Comparison of ENCODE assay signal across 8 mouse cellular contexts in the genomic region with DNA sequence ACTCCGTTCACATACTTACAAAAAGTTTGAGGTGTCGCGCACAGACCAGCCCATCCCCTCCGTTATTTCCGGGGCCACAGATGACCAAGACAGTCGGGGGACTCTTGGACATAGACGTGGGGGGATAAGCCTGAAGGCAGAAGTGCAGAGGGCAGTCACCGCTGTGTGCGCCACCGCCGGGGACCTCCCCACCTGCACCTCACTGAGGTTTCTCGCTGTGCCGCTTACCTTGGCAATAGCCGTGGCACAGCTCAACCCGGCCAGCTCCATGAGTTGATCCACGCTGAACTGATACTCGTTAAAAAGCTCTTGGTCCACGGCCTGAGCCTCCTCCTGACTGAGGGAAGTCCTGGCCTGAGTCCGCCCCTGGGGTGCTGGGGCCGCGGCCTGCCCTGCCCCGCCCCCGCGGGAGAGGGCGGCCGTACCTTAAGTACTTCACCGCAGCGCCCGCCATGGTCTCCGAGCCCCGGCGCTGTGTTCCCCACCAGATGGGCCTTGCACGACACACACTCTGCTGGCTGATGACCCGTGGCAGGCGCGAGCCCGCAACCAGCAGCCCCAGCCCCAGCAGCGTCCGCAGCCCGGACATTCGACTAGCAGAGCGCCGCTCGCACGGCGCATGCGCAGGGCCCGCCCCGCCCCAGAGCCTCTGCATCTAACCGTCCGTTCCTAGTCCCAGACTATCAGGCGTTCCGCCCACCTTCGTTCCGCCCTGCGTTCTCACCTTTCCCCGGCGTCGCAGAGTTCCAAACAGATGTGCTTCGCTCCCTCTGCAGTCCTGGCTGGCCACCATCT. TPM values are rescaled to one million over a fixed set of nuclear protein-coding genes. Genes with fewer than 3 reads are reported as not detected.
DNase-seq lines count a peak whose midpoint lies in the region; ATAC-seq and TF ChIP-seq lines count a peak whose summit lies in the region.

A gene (minus strand): TSS at position 594 of the 795 bp plus-strand sequence.

- WGBS in cerebellum, adult 2 months, result under 1% methylated on average over 60 of the region's 60 CpGs
- WGBS in forebrain, postnatal 0 days, result 4% methylated on average over 58 of the region's 60 CpGs
- WGBS in lung, embryonic 15.5 days, result under 1% methylated on average over 59 of the region's 60 CpGs

- peaks cover 6% of the 10 kb centered on the region; the same call in 1 of the 2 replicates for H3K79me2 ChIP-seq in MEL (ENCODE audit: control insufficient read depth, insufficient read depth, low read length, poor library complexity)

- H3K4me1 ChIP-seq in MEL (ENCODE audit: control insufficient read depth in 1 of 2, insufficient read depth in 2 of 2, low read length in 2 of 2), result peaks cover 0 to 10% of the 10 kb centered on the region in 2 experiments; a peak in 2 of 4 replicates
- peaks cover 5% of the 10 kb centered on the region; the same call in 1 of the 2 replicates for H3K4me1 ChIP-seq in cerebellum, adult 2 months (ENCODE audit: control insufficient read depth, insufficient read depth, low read length)
- 0 out of 2 replicates have a peak, but pooled peaks cover 6% of the 10 kb centered on the region for H3K4me1 ChIP-seq in forebrain, postnatal 0 days (ENCODE audit: insufficient read depth)
- peaks cover 11% of the 10 kb centered on the region for H3K4me1 ChIP-seq in lung, embryonic 15.5 days

- no peaks in the 10 kb centered on the region for H3K27me3 ChIP-seq in MEL (ENCODE audit: control insufficient read depth in 1 of 2, insufficient read depth in 2 of 2, low read length in 2 of 2)
- no peaks in the 10 kb centered on the region for H3K27me3 ChIP-seq in cerebellum, adult 2 months (ENCODE audit: control insufficient read depth, insufficient read depth, low read length)
- H3K27me3 ChIP-seq in forebrain, postnatal 0 days (ENCODE audit: insufficient read depth, low read length), result no peaks in the 10 kb centered on the region
- no peaks in the 10 kb centered on the region for H3K27me3 ChIP-seq in lung, embryonic 15.5 days

- peak within 1 kb of the TSS; percentile 96 for H3K4me2 ChIP-seq in forebrain, postnatal 0 days (ENCODE audit: low read depth)
- peak within 1 kb of the TSS; percentile 80 for H3K4me2 ChIP-seq in lung, embryonic 15.5 days

- peak within 1 kb of the TSS; percentile 56 for H3K27ac ChIP-seq in MEL (ENCODE audit: control insufficient read depth, low read depth, low read length)
- H3K27ac ChIP-seq in cerebellum, adult 2 months (ENCODE audit: insufficient read depth, low read length), result peak within 1 kb of the TSS; percentile 58; the same call in 1 of the 2 replicates
- peak within 1 kb of the TSS; percentile 54; the same call in 1 of the 2 replicates for H3K27ac ChIP-seq in forebrain, postnatal 0 days (ENCODE audit: low read depth, low read length)
- peak within 1 kb of the TSS; percentile 76 for H3K27ac ChIP-seq in lung, embryonic 15.5 days

- ATAC-seq in forebrain, postnatal 0 days, result peak; percentile 95
- ATAC-seq in lung, embryonic 15.5 days (ENCODE audit: borderline replicate concordance, extremely low read depth, low FRiP score, low TSS enrichment), result peak; percentile 95

- TF ChIP-seq CTCF in MEL (IDR thresholded peaks at IDR 0.05 in 2 of 3, conservative IDR thresholded peaks at IDR 0.05 in 1 of 3; ENCODE audit: control insufficient read depth in 1 of 3, insufficient read depth in 1 of 3, low read depth in 2 of 3, low read length in 3 of 3, poor library complexity in 1 of 3, severe bottlenecking in 1 of 3), result no peak
- TF ChIP-seq CTCF in cerebellum, adult 2 months (IDR thresholded peaks at IDR 0.05; ENCODE audit: borderline replicate concordance, insufficient read depth, low read depth, low read length), result no peak
- no peak for TF ChIP-seq CTCF in forebrain, postnatal 0 days (IDR thresholded peaks at IDR 0.05; ENCODE audit: low read depth)

- peaks cover 7 to 10% of the 10 kb centered on the region in 2 experiments for H3K36me3 ChIP-seq in MEL (ENCODE audit: control insufficient read depth in 1 of 2, insufficient read depth in 2 of 2, low read length in 2 of 2)
- H3K36me3 ChIP-seq in forebrain, postnatal 0 days (ENCODE audit: insufficient read depth), result peaks cover 21% of the 10 kb centered on the region
- H3K36me3 ChIP-seq in lung, embryonic 15.5 days, result peaks cover 34% of the 10 kb centered on the region

- peak; percentile 89 to 96 for TF ChIP-seq POLR2A in MEL (IDR thresholded peaks at IDR 0.05; ENCODE audit: control insufficient read depth in 1 of 2, insufficient read depth in 1 of 2, low read depth in 1 of 2, low read length in 2 of 2, poor library complexity in 1 of 2)
- TF ChIP-seq POLR2A in cerebellum, adult 2 months (IDR thresholded peaks at IDR 0.05; ENCODE audit: borderline replicate concordance, insufficient read depth, low read length), result peak; percentile 95

- H3K4me3 ChIP-seq in MEL (ENCODE audit: control insufficient read depth in 1 of 2, insufficient read depth in 1 of 2, low read depth in 2 of 2, low read length in 2 of 2), result peak within 1 kb of the TSS; percentile 88 to 89
- H3K4me3 ChIP-seq in cerebellum, adult 2 months (replicated peaks; ENCODE audit: insufficient read depth, low read depth, low read length), result peak within 1 kb of the TSS; percentile 63
- H3K4me3 ChIP-seq in forebrain, postnatal 0 days (ENCODE audit: low read depth, low read length), result peak within 1 kb of the TSS; percentile 88
- peak within 1 kb of the TSS; percentile 79 for H3K4me3 ChIP-seq in lung, embryonic 15.5 days

- no peaks in the 10 kb centered on the region for H3K9me3 ChIP-seq in MEL (replicated peaks; ENCODE audit: insufficient read depth, low read length)
- H3K9me3 ChIP-seq in forebrain, postnatal 0 days (ENCODE audit: low read length), result no peaks in the 10 kb centered on the region
- H3K9me3 ChIP-seq in lung, embryonic 15.5 days, result no peaks in the 10 kb centered on the region

- DNase-seq in MEL (ENCODE audit: low read depth, low spot score), result peak; percentile 97
- peak; percentile 85 to 89 for DNase-seq in cerebellum, adult 2 months
- DNase-seq in forebrain, postnatal 0 days, result peak; percentile 92
- peak; percentile 89 for DNase-seq in heart, postnatal 4 days
- peak; percentile 64 to 79 for DNase-seq in layer of hippocampus, adult 8-10 months (ENCODE audit: low spot score in 2 of 2)
- peak; percentile 75 for DNase-seq in ovary, adult 18-20 months (ENCODE audit: low spot score)
- DNase-seq in thymus, postnatal 0 days (ENCODE audit: low spot score), result peak; percentile 86

- TF ChIP-seq RAD21 in MEL (IDR thresholded peaks at IDR 0.05; ENCODE audit: low read depth, low read length), result no peak

- TF ChIP-seq EP300 in MEL (IDR thresholded peaks at IDR 0.05; ENCODE audit: low read depth in 1 of 2, low read length in 2 of 2), result peak in 1 of 2 experiments; percentile 52; a peak in 2 of 4 replicates

- peak within 1 kb of the TSS; percentile 90 for H3K9ac ChIP-seq in MEL (ENCODE audit: control insufficient read depth, low read depth, low read length, poor library complexity, severe bottlenecking)
- peak within 1 kb of the TSS; percentile 85 for H3K9ac ChIP-seq in forebrain, postnatal 0 days
- peak within 1 kb of the TSS; percentile 90 for H3K9ac ChIP-seq in lung, embryonic 15.5 days

TF ChIP-seq in MEL, 35 proteins besides CTCF, POLR2A, EP300 and RAD21 (continues in another document):
- TF ChIP-seq BHLHE40 (IDR thresholded peaks at IDR 0.05; ENCODE audit: borderline replicate concordance, low read depth, low read length) (no peak), MAX (IDR thresholded peaks at IDR 0.05; ENCODE audit: low read length) (peak; percentile 93), GABPA (IDR thresholded peaks at IDR 0.05; ENCODE audit: low read depth, low read length) (no peak), MYC (IDR thresholded peaks at IDR 0.05; ENCODE audit: low read depth, low read length) (0 out of 2 replicates have a peak, but pooled peaks have one; percentile 30), HCFC1 (IDR thresholded peaks at IDR 0.05; ENCODE audit: low read depth, low read length) (peak; percentile 86), POLR2AphosphoS5 (IDR thresholded peaks at IDR 0.05; ENCODE audit: borderline replicate concordance, low read depth, low read length) (no peak), CHD1 (IDR thresholded peaks at IDR 0.05; ENCODE audit: low read depth, low read length) (no peak), ZMIZ1 (IDR thresholded peaks at IDR 0.05; ENCODE audit: low read depth, low read length) (peak; percentile 91; the same call in 1 of the 2 replicates), MXI1 (IDR thresholded peaks at IDR 0.05; ENCODE audit: low read depth, low read length) (peak; percentile 75), ZC3H11A (IDR thresholded peaks at IDR 0.05; ENCODE audit: low read depth, low read length) (no peak), ZKSCAN1 (IDR thresholded peaks at IDR 0.05; ENCODE audit: low read depth, low read length) (no peak; the same call in 1 of the 2 replicates), MYB (IDR thresholded peaks at IDR 0.05; ENCODE audit: low read depth, low read length) (peak; percentile 46; the same call in 1 of the 2 replicates), RCOR1 (IDR thresholded peaks at IDR 0.05; ENCODE audit: low read depth, low read length) (no peak), JUND (IDR thresholded peaks at IDR 0.05; ENCODE audit: low read depth, low read length) (no peak), TCF12 (IDR thresholded peaks at IDR 0.05; ENCODE audit: low read depth, low read length) (peak; percentile 65), SMC3 (IDR thresholded peaks at IDR 0.05; ENCODE audit: low read depth, low read length) (no peak), NRF1 (IDR thresholded peaks at IDR 0.05; ENCODE audit: insufficient read depth, low read depth, low read length, poor library complexity, severe bottlenecking) (peak; percentile 99), E2F4 (IDR thresholded peaks at IDR 0.05; ENCODE audit: borderline replicate concordance, low read depth, low read length) (no peak), POLR2AphosphoS2 (IDR thresholded peaks at IDR 0.05; ENCODE audit: low read length) (peak; percentile 15), TBP (IDR thresholded peaks at IDR 0.05; ENCODE audit: low read depth, low read length) (peak; percentile 84), ZNF384 (IDR thresholded peaks at IDR 0.05; ENCODE audit: low read depth, low read length) (no peak), TAL1 (IDR thresholded peaks at IDR 0.05; ENCODE audit: low read length) (no peak)

RNA-seq across cellular contexts. Expression of the gene that starts here (rescaled TPM):
- 114 TPM in 2 replicates for total RNA-seq in MEL (2012; rRNA removed)
- 100 to 1,000 TPM; 165 to 182 TPM for polyA plus RNA-seq in MEL (2012; ENCODE audit: insufficient read depth in 1 of 2, insufficient read length in 2 of 2, low read depth in 1 of 2, low replicate concordance in 2 of 2, missing spikeins in 1 of 2)
- 118 and 120 TPM in 2 replicates for polyA plus RNA-seq in cerebellum, adult 2 months (2012; rRNA removed)
- 78.9 and 81.6 TPM in 2 replicates for total RNA-seq in forebrain, postnatal 0 days (2014; rRNA removed)
- polyA plus RNA-seq in forebrain, postnatal 0 days (2015; fragmentation: Nextera tagmentation; extraction: Ambion mirVana), result 161 and 170 TPM in 2 replicates
- 10 to 100 TPM; 77.4 to 80.8 TPM for total RNA-seq in heart, postnatal 4 days (2021)
- 10 to 100 TPM; 67.5 to 89.0 (median 81.9) TPM for total RNA-seq in layer of hippocampus, adult 8-10 months (2022)
- polyA plus RNA-seq in lung, embryonic 15.5 days (2015; fragmentation: Nextera tagmentation; extraction: Ambion mirVana), result 199 and 215 TPM in 2 replicates
- polyA plus RNA-seq in thymus, postnatal 0 days (2015; fragmentation: Nextera tagmentation; extraction: Ambion mirVana), result 145 and 155 TPM in 2 replicates

Comparison
In these comparisons a context has a peak if more than half of its experiments do, and no peak if none do; other contexts are left out.
1. Peak in every context shown above with its lines: DNase-seq, ATAC-seq, H3K4me3 ChIP-seq and H3K27ac ChIP-seq.